Mouse (Mus musculus) midbrain, embryonic 12.5 days (tissue): Measurements from ENCODE around the gene Fbxo47. TPM values are rescaled to one million over a fixed set of nuclear protein-coding genes. Genes with fewer than 3 reads are reported as not detected.
"Not testable (repeated sequence)": the region's sequence is repeated elsewhere in the genome, so short reads cannot be mapped to it uniquely, and the experiment has no call there.

ENCODE experiments used
- ATAC-seq: fragments of 200-750 bp; cut with Nextera tagmentation; 2 replicates; pipeline ENCODE4 v1.8.0; 2017; ENCODE audit warnings: low read depth, moderate TSS enrichment, moderate library complexity; ENCODE audit not compliant: low FRiP score
- H3K27ac ChIP-seq: fragments of 300-500 bp; sonication (generic); replicated peaks from 2 replicates; pipeline ENCODE4 v1.5.1; 2016; ENCODE audit warnings: mild to moderate bottlenecking
- H3K27me3 ChIP-seq: fragments of 300-500 bp; sonication (generic); 2 replicates; pipeline ENCODE4 v1.6.1; 2016; ENCODE audit warnings: mild to moderate bottlenecking
- H3K36me3 ChIP-seq: fragments of 300-500 bp; sonication (generic); 2 replicates; pipeline ENCODE4 v1.6.1; 2016
- H3K4me1 ChIP-seq: fragments of 300-500 bp; sonication (generic); 2 replicates; pipeline ENCODE4 v1.6.1; 2016
- H3K4me2 ChIP-seq: fragments of 300-500 bp; sonication (generic); replicated peaks from 2 replicates; pipeline ENCODE4 v1.6.1; 2016; ENCODE audit warnings: mild to moderate bottlenecking, moderate library complexity
- H3K4me3 ChIP-seq: fragments of 300-500 bp; sonication (generic); 2 replicates; pipeline ENCODE4 v1.5.1; 2016; ENCODE audit warnings: mild to moderate bottlenecking
- H3K9ac ChIP-seq: fragments of 300-500 bp; sonication (generic); replicated peaks from 2 replicates; pipeline ENCODE4 v1.6.1; 2016; ENCODE audit warnings: mild to moderate bottlenecking, moderate library complexity
- H3K9me3 ChIP-seq: fragments of 300-500 bp; sonication (generic); 2 replicates; pipeline ENCODE4 v1.6.1; 2016; ENCODE audit warnings: mild to moderate bottlenecking
- WGBS: fragments of 180-500 bp; shearing (Covaris S2); methylation state at CpG from one replicate; pipeline ENCODE4 v1.1.7; 2016; 5-methylcytosine and 5-hydroxymethylcytosine counted together
- polyA plus RNA-seq: library from polyadenylated mRNA; unstranded; fragments of >200 nt; fragmentation: Nextera tagmentation; extraction: Ambion mirVana; gene quantifications from 2 replicates; pipeline ENCODE4 v1.2.1, GENCODE M21; 2016

The Fbxo47 gene
- polyA plus RNA-seq, 1 experiment from 2014 or later, result 0.54 TPM

- Histone ChIP-seq H3K9me3 (no peaks in the 10 kb centered on the region), H3K4me3 (peak overlapping the region; percentile 54), H3K27ac (peak overlapping the region; percentile 85), H3K4me2 (peak overlapping the region; percentile 63), H3K36me3 (peaks cover 30% of the 10 kb centered on the region), H3K9ac (no peak overlapping the region; the same call in 1 of the 2 replicates), H3K4me1 (peaks cover 15% of the 10 kb centered on the region), H3K27me3 (no peaks in the 10 kb centered on the region)
- 75% methylated on average over 2 of the region's 2 CpGs for WGBS
- no peak; the same call in 1 of the 2 replicates for ATAC-seq
Observed at GRCm38 (mm10) chr11:97840135-97840490, 43.8 kb downstream of the Fbxo47 start.

- peaks cover 15% of the 10 kb centered on the region for H3K4me1 ChIP-seq
- no peak for ATAC-seq
- H3K4me3 ChIP-seq, result no peak overlapping the region
- 0 out of 2 replicates have a peak overlapping the region, but pooled peaks have one; percentile 7 for H3K27ac ChIP-seq
- H3K4me2 ChIP-seq, result no peak overlapping the region
- H3K36me3 ChIP-seq, result peaks cover 34% of the 10 kb centered on the region
- 58% methylated on average over 11 of the region's 11 CpGs for WGBS
- H3K9me3 ChIP-seq, result no peaks in the 10 kb centered on the region
- no peaks in the 10 kb centered on the region for H3K27me3 ChIP-seq
- no peak overlapping the region for H3K9ac ChIP-seq
Observed at GRCm38 (mm10) chr11:97839441-97840134, 44.4 kb downstream of the Fbxo47 start.

- no peak for ATAC-seq
- Histone ChIP-seq H3K4me3 (no peak overlapping the region), H3K27me3 (no peaks in the 10 kb centered on the region), H3K9ac (no peak overlapping the region), H3K4me2 (no peak overlapping the region), H3K4me1 (peaks cover 15% of the 10 kb centered on the region), H3K9me3 (no peaks in the 10 kb centered on the region), H3K36me3 (peaks cover 41% of the 10 kb centered on the region), H3K27ac (0 out of 2 replicates have a peak overlapping the region, but pooled peaks have one; percentile 7)
- 45% methylated on average over 10 of the region's 10 CpGs for WGBS
Observed at GRCm38 (mm10) chr11:97838779-97839440, 45.0 kb downstream of the Fbxo47 start.

GRCm38 (mm10) chr11:97837641-97838149 is 46.3 kb downstream of the Fbxo47 start:
- Histone ChIP-seq H3K4me1 (peaks cover 15% of the 10 kb centered on the region), H3K4me2 (no peak overlapping the region), H3K27ac (no peak overlapping the region), H3K9ac (no peak overlapping the region), H3K9me3 (no peaks in the 10 kb centered on the region), H3K36me3 (peaks cover 48% of the 10 kb centered on the region), H3K4me3 (no peak overlapping the region), H3K27me3 (no peaks in the 10 kb centered on the region)
- WGBS, result 81% methylated on average over 7 of the region's 7 CpGs
- ATAC-seq, result no peak

- 74% methylated on average over 9 of the region's 9 CpGs for WGBS
- not testable (repeated sequence) for ATAC-seq, H3K9ac ChIP-seq, H3K4me1 ChIP-seq, H3K4me3 ChIP-seq, H3K9me3 ChIP-seq, H3K27me3 ChIP-seq, H3K4me2 ChIP-seq, H3K27ac ChIP-seq
- H3K36me3 ChIP-seq, result peaks cover 48% of the 10 kb centered on the region
Observed at GRCm38 (mm10) chr11:97837051-97837450, 46.9 kb downstream of the Fbxo47 start.

- Histone ChIP-seq H3K4me3 (no peak overlapping the region), H3K9ac (no peak overlapping the region), H3K27me3 (no peaks in the 10 kb centered on the region), H3K4me2 (no peak overlapping the region), H3K9me3 (no peaks in the 10 kb centered on the region), H3K4me1 (peaks cover 5% of the 10 kb centered on the region), H3K36me3 (peaks cover 48% of the 10 kb centered on the region), H3K27ac (no peak overlapping the region)
- no peak for ATAC-seq
- WGBS, result 63% methylated on average over 8 of the region's 8 CpGs
Observed at GRCm38 (mm10) chr11:97836541-97836940, 47.4 kb downstream of the Fbxo47 start.

GRCm38 (mm10) chr11:97833352-97833751 is 50.6 kb downstream of the Fbxo47 start:
- 75% methylated on average over 15 of the region's 15 CpGs for WGBS
- ATAC-seq, result no peak
- Histone ChIP-seq H3K4me2 (no peak overlapping the region), H3K4me1 (no peaks in the 10 kb centered on the region), H3K27me3 (no peaks in the 10 kb centered on the region), H3K27ac (no peak overlapping the region), H3K9me3 (no peaks in the 10 kb centered on the region), H3K36me3 (peaks cover 55% of the 10 kb centered on the region), H3K4me3 (no peak overlapping the region), H3K9ac (no peak overlapping the region)

- H3K27me3 ChIP-seq, result no peaks in the 10 kb centered on the region
Observed at GRCm38 (mm10) chr11:97832001-97832400, 52.0 kb downstream of the Fbxo47 start.

GRCm38 (mm10) chr11:97830501-97830900 is 53.5 kb downstream of the Fbxo47 start:
- peaks cover 44% of the 10 kb centered on the region for H3K36me3 ChIP-seq
- 80% methylated on average over 6 of the region's 6 CpGs for WGBS
- no peak overlapping the region for H3K9ac ChIP-seq

More at GRCm38 (mm10) chr11:97832001-97832400, 52.0 kb downstream of the Fbxo47 start:
- no peak for ATAC-seq
- no peak overlapping the region for H3K4me3 ChIP-seq
- peaks cover 46% of the 10 kb centered on the region for H3K36me3 ChIP-seq
- WGBS, result 88% methylated on average over 11 of the region's 11 CpGs
- H3K9me3 ChIP-seq, result no peaks in the 10 kb centered on the region
- H3K27ac ChIP-seq, result no peak overlapping the region
- no peak overlapping the region for H3K9ac ChIP-seq
- no peak overlapping the region for H3K4me2 ChIP-seq
- H3K4me1 ChIP-seq, result no peaks in the 10 kb centered on the region

GRCm38 (mm10) chr11:97829913-97830476 is 54.0 kb downstream of the Fbxo47 start:
- H3K9me3 ChIP-seq, result no peaks in the 10 kb centered on the region
- no peak overlapping the region for H3K9ac ChIP-seq
- peaks cover 46% of the 10 kb centered on the region for H3K36me3 ChIP-seq
- no peak overlapping the region for H3K4me3 ChIP-seq
- no peaks in the 10 kb centered on the region for H3K27me3 ChIP-seq
- no peaks in the 10 kb centered on the region; the same call in 1 of the 2 replicates for H3K4me1 ChIP-seq
- no peak for ATAC-seq
- no peak overlapping the region for H3K4me2 ChIP-seq
- WGBS, result 84% methylated on average over 12 of the region's 12 CpGs
- H3K27ac ChIP-seq, result no peak overlapping the region

More at GRCm38 (mm10) chr11:97830501-97830900, 53.5 kb downstream of the Fbxo47 start:
- Histone ChIP-seq H3K9me3 (no peaks in the 10 kb centered on the region), H3K4me3 (no peak overlapping the region), H3K27me3 (no peaks in the 10 kb centered on the region), H3K4me2 (no peak overlapping the region), H3K4me1 (no peaks in the 10 kb centered on the region), H3K27ac (no peak overlapping the region)
- no peak for ATAC-seq

- no peak for ATAC-seq
- no peaks in the 10 kb centered on the region for H3K27me3 ChIP-seq
- peaks cover 2% of the 10 kb centered on the region; the same call in 1 of the 2 replicates for H3K4me1 ChIP-seq
Observed at GRCm38 (mm10) chr11:97829365-97829764, 54.6 kb downstream of the Fbxo47 start.

GRCm38 (mm10) chr11:97827654-97828053 is 56.3 kb downstream of the Fbxo47 start:
- Histone ChIP-seq H3K27ac (no peak overlapping the region), H3K9me3 (no peaks in the 10 kb centered on the region), H3K4me3 (no peak overlapping the region), H3K4me2 (no peak overlapping the region), H3K9ac (no peak overlapping the region), H3K4me1 (peaks cover 2% of the 10 kb centered on the region; the same call in 1 of the 2 replicates), H3K27me3 (no peaks in the 10 kb centered on the region), H3K36me3 (peaks cover 39% of the 10 kb centered on the region)
- 87% methylated on average over 6 of the region's 6 CpGs for WGBS
- ATAC-seq, result no peak

More at GRCm38 (mm10) chr11:97829365-97829764, 54.6 kb downstream of the Fbxo47 start:
- Histone ChIP-seq H3K4me3 (no peak overlapping the region), H3K9me3 (no peaks in the 10 kb centered on the region), H3K36me3 (peaks cover 47% of the 10 kb centered on the region), H3K4me2 (no peak overlapping the region), H3K9ac (no peak overlapping the region), H3K27ac (no peak overlapping the region)
- 95% methylated on average over 7 of the region's 7 CpGs for whole genome bisulfite sequencing
